Mouse (Mus musculus): ENCODE measurements around the gene Acvr2b.

Gene Acvr2b

DNA sequence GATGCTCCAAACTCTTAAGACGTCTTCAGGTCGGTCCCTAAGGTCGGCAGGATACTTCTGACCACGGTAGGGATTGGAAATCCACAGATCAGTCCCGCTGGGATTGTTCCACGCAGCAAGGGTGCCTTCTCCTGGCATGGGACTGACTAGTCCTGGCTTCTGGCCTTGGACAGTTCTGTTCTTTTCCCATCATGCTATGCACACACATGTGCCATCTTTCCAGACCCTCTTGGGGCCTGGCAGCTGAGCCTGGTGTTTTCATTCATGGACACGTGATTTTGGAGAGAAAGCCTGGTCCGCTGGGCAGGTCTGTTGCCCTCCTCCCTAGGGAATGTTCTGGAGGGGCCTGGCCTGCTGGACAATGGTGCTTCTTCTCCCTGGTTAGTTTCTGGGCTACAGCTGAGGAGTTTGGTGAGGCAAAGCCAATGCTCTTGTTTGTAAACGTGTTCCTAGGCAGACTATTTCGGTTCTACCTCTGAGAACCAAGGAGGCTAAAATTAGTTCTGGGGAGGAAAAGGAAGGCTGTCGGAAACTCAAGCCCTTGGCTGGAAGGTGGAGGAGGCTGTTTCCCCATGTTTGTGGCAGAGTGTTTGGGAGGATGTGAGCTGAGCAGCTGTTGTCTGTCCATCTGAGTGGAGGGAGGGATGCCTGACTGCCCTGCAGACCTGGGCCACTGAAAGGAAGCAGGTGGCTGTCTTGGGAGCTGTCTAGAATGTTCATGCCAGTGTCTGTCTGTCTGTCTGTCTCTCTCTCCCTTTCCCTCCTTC lies 7.2 kb downstream of the Acvr2b start:
- peak in 1 of 2 experiments; percentile 20 for DNase-seq

DNA sequence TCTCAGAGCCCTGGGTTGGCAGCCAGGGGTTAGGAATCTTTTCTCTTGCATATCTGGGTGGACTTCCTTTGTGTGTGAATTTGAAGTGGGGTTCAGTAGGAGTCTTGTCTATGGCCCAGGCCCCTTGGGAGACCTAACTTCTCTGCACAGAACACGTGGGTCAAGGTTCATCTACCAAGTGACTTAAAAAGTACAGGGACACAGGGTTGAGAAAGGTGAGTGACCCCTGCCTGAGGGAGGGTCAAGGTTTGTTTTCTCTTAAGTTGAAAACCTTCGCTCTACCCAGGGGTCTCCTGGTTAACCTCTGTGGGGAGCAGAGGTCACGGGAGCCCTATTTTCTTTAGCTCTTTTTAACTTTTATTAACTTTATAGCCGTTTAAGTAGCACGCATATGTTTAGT lies 7.9 kb downstream of the Acvr2b start:
- DNase-seq: no peak

DNA sequence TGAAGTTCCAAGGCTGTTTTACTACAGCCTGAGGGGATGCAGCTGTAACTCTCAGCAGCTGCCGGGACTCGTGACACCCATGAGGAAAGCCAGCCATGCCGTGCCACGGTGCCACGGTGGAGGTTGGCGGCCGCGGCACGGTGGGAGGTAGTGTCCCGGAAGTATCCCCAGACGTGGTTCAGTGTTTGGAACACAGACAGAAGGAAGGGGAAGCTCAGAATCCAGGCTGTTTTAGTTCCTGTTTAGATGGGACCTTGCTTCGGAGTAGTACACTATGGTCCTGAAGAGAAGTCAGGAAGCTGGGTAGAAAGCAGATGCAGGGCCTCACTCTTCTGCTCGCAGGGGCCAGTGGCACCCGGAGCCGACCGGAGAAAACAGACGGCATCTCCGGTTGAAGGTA lies 16.1 kb downstream of the Acvr2b start:
- DNase-seq: no peak

DNA sequence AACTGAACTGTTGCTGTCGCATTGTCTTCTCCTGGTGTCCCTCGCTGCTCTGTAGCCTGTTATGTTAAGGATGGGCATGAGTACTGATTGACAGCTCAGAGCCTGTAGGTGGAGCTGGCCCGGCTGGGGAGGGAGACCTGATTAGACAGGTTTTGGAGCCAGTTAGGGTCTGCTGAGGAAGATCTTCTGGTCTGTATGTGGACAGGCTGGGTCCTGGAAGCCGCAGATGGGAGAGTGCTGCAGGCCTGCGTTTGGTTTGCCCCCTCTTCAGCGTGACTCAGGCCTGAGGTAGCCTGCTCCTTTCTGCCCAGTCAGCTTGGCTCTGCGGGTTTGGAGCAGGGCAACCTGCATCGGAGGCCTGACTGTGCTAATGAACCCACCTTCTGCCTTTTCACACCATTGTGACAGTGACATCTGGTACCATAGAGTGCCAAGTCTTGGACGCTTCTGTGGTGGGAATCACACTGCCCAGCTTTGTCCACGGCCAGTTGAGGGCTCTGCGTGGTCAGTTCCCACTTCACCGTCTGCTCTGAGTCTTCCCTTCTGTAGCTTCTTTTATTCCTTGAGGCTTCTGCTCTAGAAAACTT lies 18.0 kb downstream of the Acvr2b start:
- DNase-seq: peak; percentile 80 to 82

DNA sequence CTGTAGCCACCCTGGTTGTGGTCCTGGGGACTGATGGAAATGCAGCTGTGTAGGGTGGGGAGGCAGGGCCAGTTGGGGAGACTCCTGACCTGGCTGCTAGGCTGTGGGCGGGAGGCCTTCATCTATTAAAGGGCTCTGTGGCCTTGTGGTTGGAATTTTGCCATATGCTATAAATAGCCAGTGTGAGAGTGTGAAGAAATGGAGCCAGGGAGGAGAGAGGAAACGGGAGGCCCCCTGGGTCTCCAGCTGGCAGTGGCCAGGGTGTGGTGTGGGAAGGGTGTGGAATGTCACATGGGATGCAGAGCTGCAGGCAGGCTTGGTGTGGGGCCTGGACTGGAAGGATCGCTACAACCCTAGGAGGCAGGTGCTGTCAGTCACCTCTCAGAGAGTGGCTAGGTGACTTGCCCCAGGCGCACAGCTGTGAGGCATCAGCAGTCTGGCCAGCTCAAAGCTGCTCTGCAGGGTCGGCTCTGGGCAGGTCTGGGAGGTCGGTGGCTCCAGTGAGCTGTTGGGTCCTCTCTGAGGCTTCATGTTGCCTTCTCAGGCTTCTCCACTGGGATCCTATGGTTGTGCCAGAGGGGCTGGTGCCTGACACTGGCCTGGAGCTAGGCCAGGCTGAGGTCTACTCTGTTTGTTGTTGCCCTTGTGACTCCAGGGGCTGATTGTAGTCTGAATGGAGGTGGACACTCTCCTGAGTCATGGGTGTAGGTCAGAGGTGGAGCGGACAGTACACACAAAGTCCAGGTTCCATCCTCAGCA lies 23.5 kb downstream of the Acvr2b start:
- peak; percentile 70 to 75 for DNase-seq

DNA sequence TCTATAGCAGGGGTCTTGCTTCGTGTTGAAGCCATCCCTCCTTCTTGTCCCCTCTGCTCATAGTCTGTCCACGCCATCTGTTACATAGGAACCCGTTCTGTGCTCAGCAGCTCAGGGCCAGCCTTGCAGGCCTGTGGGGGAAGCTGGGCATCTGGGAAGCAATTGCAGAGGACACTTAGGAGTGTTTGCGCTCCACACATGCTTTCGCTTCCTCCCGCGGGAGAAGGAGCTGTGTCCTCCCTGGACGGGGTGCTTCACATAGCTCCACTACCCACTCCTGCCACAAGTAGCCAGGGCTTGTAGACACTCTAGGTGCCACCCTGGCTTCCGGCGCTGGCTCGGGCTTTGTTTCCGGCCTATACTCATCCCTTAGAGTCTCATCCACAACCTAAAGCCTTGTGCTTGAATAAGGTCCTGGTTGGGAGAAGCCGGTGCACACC lies 24.1 kb downstream of the Acvr2b start:
- DNase-seq: peak; percentile 33 to 43

DNA sequence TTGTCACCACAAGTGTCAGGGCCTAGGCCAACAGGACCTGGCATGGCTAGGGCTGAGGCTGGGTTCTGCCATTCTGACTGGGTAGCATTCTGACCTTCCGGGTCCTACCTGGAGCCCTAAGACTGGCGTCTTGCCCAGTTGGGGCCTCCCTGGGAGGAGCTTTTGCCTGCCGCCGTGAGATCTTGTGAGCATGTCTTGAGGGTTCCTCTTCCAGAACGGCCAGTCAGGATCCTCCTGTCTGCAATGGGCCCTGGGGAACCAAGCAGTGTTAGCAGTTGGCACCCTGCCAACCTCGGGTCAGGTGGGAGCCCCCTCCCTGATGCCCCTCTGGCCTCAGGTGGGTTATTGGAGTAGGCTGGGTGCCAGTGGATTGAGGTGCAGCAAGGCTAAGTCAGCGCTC lies 24.6 kb downstream of the Acvr2b start:
- DNase-seq: peak in 1 of 2 experiments; percentile 46

DNA sequence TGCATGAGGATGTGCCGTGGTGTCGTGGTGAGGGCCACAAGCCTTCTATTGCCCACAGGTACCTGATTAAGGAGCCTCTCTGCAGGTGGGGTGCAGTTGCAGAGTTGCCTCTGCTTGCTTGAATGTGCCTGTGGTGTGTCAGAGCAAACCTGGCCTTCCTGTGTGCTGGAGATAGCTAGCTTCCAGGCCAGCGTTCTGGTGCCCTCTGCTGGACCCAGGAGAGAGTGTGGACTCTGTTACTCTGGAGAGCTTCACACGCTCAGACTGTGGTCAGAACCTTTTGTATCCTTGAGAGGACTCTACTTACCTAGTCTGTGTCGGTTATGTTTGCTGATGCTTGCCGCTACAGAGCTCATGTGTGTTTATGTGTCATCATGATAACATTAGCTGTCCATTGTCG lies 28.4 kb downstream of the Acvr2b start:
- DNase-seq: peak; percentile 93 to 94

DNA sequence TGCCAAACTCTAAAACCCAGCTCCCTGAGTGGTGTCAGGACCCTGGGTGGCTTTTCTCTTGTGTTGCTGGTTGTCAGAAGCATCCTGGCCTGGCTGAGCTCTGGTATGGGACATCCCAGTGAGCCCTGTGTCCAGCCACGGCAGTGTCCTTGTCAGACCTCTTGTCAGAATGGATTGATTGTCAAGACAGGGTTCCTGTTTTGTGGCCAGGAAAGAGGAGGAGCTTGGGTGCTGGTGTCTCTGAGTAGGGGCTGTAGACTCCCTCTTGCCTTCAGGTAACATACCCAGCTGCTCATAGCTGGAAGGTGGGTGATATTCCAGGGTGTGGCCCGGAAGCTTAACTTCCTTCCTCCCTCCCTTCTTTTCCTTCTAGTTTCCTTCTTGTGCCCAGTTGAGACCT lies 33.9 kb downstream of the Acvr2b start:
- DNase-seq: no peak

DNA sequence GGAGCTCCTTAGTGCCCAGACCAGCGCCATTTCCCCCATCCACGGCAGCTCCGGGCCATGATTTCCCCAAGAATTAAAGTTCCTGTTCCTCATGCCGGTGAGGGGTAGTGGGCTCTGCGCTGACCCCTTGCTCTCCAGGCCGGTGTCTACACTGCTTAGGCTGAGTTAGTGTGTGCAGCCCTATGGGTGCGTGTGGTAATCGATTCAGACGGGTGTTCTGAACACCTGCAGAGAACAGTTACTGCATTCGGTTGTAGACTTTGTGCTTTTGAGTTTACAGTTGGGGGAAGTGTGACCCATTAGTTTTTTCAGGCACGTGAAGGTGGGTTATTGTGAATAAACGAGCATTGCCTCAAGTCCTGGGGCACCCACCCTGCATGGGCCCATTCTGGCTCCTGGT lies 36.1 kb downstream of the Acvr2b start:
- no peak for DNase-seq

DNA sequence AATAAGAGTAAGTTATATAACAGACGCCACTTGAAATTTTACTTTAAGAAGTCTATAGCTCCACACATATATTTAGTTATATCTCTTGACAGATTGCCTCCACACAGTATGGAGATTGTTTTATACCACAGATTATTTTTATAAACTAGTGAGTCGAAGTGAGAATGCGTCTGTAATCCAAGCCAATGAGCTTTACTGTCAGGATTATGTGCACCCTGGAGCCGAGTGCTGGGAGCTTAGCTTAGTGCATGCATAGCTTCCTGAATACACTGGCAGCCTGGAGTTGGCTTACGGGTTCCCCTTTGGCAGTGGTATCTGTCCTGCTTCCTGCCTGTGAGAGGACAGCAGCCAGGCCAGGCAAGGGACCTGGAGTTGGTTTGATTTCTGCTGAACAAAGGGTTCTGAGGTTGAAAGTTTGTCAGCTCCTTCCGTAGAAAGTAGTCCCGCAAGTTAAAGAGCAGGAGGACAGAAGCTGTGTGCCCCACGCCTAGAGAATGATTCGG lies 36.6 kb downstream of the Acvr2b start:
- DNase-seq: no peak

DNA sequence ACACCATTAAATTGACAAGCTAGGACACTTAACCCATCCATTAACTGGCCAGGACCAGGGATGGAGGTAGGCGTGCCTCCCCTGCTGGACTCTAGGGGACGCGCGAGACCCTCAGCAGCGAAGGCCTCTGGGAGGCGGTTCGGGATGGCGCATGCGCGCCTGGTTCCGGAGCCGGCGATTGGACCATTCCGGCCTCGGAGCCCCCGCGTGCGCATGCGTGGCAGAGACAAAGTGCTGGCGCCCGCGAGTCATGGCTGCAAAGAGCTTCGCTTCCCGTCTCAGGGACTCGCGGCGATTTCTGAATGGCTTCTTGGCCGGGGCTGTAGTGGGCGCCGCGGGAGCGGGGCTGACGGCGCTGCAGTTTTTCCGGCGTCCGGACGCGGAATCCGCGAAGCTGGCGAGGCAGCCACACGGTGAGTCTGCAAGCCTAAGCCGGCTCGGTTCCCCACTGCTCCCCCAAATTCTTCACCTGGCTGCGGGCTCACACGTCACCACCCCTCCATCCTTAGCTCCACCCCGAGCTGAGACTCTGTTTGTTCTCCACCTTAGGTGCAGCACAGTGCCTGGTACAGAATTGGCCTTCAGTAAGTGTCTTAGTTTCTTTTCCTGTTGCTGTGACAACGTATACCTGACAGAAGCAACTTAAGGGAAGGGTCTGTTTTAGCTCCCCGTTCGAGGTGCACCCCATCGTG lies 43.0 kb downstream of the Acvr2b start, which contains the start of gene Exog:
Gene Exog, plus strand, starts transcription at position 206 of the 692 bp plus-strand sequence.
- peak; percentile 100 for DNase-seq

DNA sequence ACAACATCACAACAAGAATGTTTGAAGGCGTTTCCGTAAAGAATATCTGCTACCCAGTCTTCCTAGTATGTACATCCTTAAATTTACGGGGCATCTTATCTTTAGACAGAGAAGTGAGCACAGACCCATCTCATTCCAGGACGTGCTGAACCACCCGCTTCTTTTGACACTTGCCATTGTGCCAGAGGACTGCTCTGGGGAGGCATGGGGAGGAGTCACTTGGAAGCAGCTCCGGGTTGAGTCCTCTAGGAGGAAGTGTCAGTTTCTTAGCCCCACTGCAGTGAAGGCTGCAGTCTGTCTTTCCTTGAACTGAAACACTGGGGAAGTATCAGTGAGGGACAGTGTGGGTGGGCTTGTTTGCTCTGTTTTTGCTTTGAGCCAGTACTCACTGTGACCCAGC lies 43.8 kb downstream of the Acvr2b start:
- no peak for DNase-seq

DNA sequence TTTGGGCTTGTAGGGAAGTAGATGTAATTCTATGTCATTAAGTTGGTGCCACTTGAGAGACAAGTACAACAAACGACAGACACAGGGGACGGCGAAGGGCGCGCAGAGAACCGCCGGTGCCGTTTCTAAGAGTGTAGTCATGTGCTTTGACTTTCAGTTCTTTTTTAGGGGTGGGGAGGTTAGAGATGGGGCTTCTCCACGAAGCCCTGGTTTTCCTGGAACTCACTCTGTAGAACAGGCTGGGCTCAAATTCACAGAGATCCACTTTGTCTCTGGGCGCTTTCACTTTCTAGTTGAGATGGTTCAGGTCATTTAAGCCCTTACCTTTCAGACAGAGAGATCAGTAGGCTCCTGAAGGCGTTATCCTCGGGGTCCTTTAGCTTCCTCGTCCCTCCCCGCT lies 54.0 kb downstream of the Acvr2b start:
- DNase-seq: no peak

DNA sequence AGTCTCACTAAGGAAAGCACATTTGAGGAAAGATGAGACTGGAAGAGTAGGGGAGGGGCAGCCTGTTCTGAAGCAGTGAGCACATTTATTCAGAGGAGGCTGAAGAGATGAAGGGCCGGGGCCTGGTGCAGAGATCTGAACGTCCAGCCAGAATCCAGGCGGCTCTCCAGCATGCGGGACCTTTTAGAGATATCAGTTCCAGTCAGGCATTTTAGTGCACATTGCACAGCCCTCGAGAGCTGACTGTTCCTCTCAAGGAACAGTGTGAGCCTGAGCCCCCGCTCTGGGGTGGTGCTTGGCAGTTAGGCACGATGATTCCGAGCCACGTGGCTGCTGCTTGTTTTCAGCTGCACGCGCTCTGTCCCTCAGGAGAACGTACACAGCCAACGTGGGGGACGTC lies 55.2 kb downstream of the Acvr2b start:
- no peak for DNase-seq

DNA sequence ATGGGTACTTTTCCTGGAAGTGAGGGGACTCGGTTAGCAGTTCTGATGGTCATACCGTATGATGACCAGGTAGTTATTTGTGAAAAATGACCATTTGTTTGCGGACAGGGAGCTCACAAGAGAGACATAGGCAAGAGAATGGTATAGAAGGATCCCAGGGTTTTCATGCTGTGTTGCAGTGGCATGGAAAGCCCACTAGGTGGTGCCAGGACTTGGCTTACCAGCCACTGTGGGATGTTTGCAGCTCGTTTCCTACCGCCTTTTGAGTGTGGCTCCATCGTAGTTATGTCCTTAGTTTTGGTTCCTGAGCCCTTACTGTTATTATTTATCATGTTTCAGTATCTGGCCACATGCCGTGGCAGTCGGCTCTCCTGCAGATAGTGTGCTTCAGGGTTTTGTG lies 58.5 kb downstream of the Acvr2b start:
- DNase-seq: peak; percentile 81 to 84

DNA sequence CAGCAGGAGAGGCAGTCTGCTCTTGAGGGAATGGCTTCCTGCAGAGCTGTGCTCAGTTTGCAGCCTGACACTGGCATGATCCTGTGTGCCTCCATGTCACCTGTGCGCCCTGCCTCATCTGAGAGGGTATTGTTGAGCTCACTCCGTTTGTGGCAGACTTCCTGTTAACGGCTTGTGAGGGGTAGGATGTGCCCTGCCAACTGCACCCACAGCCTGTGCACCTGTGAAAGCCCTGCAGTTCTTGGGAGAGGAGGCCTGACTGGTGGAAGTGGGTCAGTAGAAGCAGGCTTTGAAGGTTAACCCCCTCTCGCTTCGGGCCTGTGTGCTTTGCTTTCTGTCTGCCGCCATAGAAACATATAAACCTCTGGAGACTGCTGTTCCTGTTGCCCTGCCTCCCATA lies 63.1 kb downstream of the Acvr2b start:
- DNase-seq: no peak

DNA sequence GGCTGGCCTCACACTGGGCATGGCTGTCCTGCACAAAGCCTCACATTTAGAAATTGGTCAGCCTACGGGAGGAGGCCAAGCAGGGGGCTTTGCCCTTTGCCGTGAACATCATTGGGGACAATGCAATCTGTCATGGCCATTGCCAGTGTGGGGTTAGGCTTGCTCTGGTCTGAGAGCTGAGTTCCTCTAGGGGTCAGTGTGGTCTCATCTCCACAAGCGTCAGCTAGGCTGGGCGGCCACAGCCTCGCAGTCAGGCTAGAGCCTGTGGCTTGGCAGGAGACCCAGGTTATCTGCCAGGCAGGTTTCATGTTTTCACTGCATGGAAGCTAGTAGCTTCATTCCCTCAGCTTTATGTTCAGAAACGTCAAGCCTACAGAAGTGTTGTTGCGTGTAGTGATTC lies 63.7 kb downstream of the Acvr2b start:
- DNase-seq: peak; percentile 89 to 90

DNA sequence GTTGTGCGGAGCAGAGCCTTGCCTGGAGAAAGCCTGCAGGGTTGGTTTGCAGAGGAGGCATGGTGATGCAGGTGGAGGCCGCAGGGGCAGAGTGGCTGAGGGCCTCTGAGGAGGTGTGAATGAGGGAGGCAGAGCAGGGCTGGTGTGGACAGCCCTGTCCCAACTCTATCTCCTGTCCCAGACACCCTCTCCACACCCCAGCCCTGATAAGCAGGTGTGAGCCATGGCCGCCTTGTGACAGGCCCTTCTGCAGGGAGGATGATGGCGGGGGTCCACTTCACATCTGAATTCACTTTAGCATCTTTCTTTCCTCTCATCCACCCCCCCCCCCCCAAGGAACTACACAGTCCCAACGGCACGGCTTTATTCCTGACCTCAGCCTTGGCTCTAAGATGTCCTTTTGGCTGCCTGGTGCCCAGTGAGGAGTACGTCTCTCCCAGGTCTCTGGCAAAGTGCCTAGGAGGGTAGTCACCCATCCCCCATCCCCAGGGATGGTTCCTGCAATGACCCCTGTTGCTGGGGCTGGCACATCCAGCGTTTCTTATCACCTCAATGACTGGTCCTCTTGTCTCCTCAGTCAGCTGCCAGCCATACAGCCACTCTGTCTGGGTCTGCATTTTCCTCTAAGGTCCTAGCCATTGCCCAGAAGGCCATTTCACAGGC lies 67.9 kb downstream of the Acvr2b start:
- no peak for DNase-seq

DNA sequence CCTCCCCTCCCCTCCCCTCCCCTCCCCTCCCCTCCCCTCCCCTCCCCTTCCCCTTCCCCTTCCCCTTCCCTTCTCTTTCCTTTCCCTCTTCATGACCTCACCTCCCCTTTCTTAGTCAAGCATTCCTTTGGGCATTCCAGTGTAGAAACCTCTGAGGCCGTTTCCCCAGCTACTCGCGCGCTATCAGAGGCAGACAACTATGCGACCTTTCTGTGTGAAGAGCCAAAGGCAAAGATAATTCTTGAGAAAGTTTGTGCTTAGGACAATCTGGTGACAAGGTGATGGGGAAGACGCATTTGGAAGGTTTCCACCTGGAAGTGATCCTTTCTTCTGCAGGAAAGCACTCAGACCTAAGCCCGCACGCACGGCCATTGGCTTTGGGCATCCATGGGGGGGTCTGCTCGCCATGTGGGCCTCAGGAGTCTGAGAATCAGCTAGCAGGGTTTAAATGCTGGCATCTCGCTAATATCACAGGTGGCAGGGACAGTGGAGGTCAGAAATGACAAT lies 70.5 kb downstream of the Acvr2b start:
- no peak for DNase-seq

DNA sequence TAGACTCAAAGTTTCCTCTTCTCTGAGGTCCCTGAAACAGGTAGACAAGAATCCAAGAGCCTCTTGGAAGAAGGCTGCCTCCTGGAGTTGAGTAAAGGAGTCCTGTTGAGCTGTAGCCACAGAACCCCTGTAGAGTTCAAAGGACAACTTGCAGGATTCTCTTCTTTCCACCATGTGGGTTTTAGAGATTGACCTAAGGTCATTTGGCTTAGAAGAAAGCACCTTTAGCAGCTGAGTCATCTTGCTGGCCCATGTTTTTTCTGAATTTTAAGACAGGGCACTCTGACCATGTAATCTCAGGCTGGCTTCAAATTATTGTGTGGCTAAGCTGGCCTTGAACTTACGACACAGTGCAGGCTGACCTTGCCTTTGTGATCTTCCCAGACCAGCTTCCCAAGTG lies 71.1 kb downstream of the Acvr2b start:
- DNase-seq: no peak

DNA sequence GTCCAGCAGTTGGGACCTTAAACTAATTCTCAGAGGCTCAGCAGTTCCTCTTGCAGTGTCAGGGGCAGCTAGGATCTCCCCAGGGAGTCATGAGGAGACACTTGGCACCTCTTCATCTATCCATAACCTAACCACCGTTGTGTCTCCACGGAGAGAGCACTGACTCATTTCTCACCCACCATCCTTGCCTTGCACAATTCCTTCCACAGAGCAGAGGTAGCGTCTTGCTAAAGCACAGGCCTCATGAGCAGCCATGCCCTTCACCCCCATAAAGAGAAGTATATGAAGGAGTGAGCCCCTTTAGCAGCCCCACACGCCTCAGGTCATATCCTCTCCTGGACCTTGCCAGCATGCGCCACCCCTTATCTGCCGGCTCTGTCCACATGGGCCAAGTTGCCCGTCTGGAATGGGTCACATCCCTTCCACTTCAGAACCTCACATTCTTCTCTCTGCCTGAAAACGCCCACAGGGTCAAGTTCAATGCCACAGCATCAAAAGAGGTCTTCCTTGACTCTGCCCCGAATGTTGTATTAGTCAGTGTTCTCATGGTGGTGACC lies 71.8 kb downstream of the Acvr2b start:
- no peak for DNase-seq

Data from cerebellum, postnatal 14 days (tissue).